Mouse (Mus musculus) cerebellum, adult 2 months (tissue): ENCODE measurements around the gene Dtnb. TPM values are rescaled to one million over a fixed set of nuclear protein-coding genes. Genes with fewer than 3 reads are reported as not detected.

Experiments
- DNase-seq, 2 experiments: peaks; one replicate each; pipeline ENCODE4 v3.0.0; 2021
- H3K27ac ChIP-seq: fragments of 200-500 bp; 2 replicates; pipeline ENCODE4 v1.5.1; 2012; ENCODE audit warnings: low read length, control low read depth, inconsistent platforms; ENCODE audit not compliant: insufficient read depth
- H3K27me3 ChIP-seq: fragments of 200-500 bp; 2 replicates; pipeline ENCODE4 v1.6.1; 2012; ENCODE audit warnings: inconsistent platforms, mild to moderate bottlenecking, low read length, moderate library complexity; ENCODE audit not compliant: control insufficient read depth, insufficient read depth
- H3K4me1 ChIP-seq: fragments of 200-500 bp; 2 replicates; pipeline ENCODE4 v1.6.1; 2011; ENCODE audit warnings: low read length; ENCODE audit not compliant: control insufficient read depth, insufficient read depth
- H3K4me3 ChIP-seq: fragments of 200-500 bp; replicated peaks from 2 replicates; pipeline ENCODE3; 2011; ENCODE audit warnings: mild to moderate bottlenecking, low read depth, low read length, control low read depth; ENCODE audit not compliant: insufficient read depth
- CTCF ChIP-seq: fragments of 200-500 bp; IDR thresholded peaks from 2 replicates; pipeline ENCODE4 v1.5.1; 2011; ENCODE audit warnings: low read depth, mild to moderate bottlenecking, control low read depth, low read length, moderate library complexity, borderline replicate concordance; ENCODE audit not compliant: insufficient read depth
- POLR2A ChIP-seq: fragments of 200-500 bp; IDR thresholded peaks from 2 replicates; pipeline ENCODE4 v1.6.1; 2011; ENCODE audit warnings: low read length, control low read depth, borderline replicate concordance; ENCODE audit not compliant: insufficient read depth
- WGBS: fragments of 180-500 bp; shearing (Covaris S2); methylation state at CpG from one replicate; pipeline ENCODE4 v1.1.7; 2018; 5-methylcytosine and 5-hydroxymethylcytosine counted together
- polyA plus RNA-seq: library from polyadenylated mRNA; depleted of rRNA; stranded (reverse); fragments of >200 nt; gene quantifications from 2 replicates; pipeline ENCODE4 v1.2.3, GENCODE M21; 2012

The Dtnb gene
- polyA plus RNA-seq, 1 experiment: 86.6 TPM

DNA sequence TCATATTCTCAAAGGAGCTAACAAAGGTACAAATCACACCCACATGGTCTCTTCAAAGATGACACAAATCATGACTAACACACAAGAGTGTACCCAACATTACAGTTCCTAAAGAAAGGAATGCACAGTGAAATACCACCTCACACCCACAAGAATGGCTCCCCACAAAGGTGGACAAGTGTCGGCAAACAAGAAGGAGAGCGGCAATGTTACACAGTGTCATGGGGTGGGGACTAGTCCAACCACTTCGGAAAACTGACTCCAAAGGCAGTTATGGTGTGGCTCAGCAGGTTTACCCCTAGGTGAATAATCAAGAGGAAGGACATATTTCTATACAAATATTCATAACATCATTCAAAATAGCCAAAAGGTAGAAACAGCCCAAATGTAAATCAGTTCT is 174.2 kb downstream of the Dtnb start:
- Histone ChIP-seq H3K4me3 (no peak overlapping the region), H3K27me3 (no peaks in the 10 kb centered on the region), H3K4me1 (no peaks in the 10 kb centered on the region; the same call in 1 of the 2 replicates), H3K27ac (no peak overlapping the region)
- no peak for DNase-seq
- TF ChIP-seq CTCF: no peak
- 93% methylated on average over 3 of the region's 3 CpGs for WGBS

DNA sequence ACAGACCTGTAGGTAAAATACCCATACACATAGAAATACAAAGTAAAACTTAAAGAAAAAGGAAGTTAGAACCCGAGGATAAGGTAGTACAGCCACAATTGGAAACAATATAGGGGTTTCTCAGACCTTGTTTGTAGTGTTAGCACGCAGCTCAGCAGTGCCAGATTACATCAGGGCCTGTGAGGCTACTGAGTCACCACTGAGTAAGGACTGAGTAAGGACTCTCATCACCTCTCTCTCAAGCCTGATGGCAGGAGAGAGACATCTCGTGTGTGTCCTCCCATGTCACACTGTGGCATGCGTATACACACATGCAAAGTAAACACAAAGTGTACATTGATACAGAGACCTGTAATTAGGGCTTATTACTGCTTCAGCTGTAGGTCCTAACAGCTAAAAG is 175.4 kb downstream of the Dtnb start:
- Histone ChIP-seq H3K27me3 (no peaks in the 10 kb centered on the region), H3K4me3 (no peak overlapping the region), H3K4me1 (no peaks in the 10 kb centered on the region; the same call in 1 of the 2 replicates), H3K27ac (no peak overlapping the region)
- no peak for DNase-seq
- TF ChIP-seq POLR2A: no peak
- no peak for TF ChIP-seq CTCF
- 92% methylated on average over 4 of the region's 4 CpGs for WGBS

DNA sequence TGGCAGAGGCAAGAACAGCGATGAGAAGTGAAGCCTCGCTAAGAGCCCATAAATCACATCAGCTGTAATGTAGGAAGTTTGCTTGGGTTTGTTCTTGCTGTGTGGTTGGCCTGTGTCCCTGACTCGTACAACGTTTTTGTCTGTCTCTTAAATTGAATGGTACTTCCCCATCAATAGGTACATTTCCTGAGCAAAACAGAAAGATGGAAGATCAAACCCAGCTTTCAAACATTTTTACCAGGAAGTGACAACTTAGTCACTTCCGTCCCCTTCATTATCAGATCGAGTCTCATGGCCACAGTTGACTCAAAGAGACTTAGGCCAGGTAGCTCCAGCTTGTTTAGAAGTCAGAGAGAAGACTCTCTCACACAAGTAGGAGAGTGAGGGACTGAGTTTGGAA is 183.3 kb downstream of the Dtnb start:
- Histone ChIP-seq H3K27me3 (no peaks in the 10 kb centered on the region), H3K4me1 (peaks cover 7% of the 10 kb centered on the region), H3K27ac (no peak overlapping the region), H3K4me3 (no peak overlapping the region)
- no peak for TF ChIP-seq POLR2A
- no peak for TF ChIP-seq CTCF
- WGBS: 91% methylated on average over 6 of the region's 6 CpGs
- DNase-seq: no peak

DNA sequence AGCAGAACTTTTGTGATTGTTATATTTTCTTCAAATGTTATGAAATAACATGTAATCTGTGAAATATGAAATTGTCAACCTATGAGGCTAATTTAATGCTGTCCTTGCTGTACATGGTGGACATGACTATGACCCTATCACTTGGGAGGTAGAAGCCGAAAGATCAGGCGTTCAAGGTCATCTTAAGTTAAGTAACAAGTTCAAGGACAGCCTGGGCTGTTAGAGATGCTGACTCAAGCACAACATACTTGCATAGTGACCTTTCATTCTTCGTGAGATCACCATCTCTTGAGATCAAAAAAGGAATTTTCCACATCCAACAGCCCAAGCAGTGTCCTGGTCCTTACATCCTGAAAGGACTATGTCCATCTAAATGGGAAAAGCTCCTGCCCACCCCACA is 184.0 kb downstream of the Dtnb start:
- no peak for TF ChIP-seq CTCF
- no peak for TF ChIP-seq POLR2A
- Histone ChIP-seq H3K4me1 (peaks cover 14% of the 10 kb centered on the region), H3K4me3 (no peak overlapping the region), H3K27me3 (no peaks in the 10 kb centered on the region), H3K27ac (no peak overlapping the region)
- DNase-seq: no peak
- 96% methylated on average over 3 of the region's 3 CpGs for WGBS

DNA sequence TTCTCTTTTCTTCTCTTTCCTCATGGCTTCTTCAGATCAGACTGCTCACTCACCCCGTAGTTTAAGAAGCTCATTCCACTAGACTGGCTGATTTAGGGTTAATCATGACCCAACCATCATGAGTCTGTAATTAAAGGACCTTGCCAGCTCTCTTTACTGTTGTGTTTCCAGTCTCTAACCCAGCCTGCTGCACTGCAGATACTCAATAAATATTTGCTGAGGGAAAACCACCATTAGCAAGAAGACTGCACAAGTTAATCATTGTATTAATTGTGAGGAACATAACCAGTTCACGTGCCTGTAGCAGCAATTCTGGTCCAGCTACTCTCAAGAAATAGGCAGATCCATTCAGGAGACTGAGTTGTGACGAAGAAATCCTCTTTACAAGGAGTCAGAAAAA is 185.9 kb downstream of the Dtnb start:
- H3K4me3 ChIP-seq: no peak overlapping the region
- no peaks in the 10 kb centered on the region for H3K27me3 ChIP-seq
- DNase-seq: no peak
- TF ChIP-seq CTCF: no peak
- TF ChIP-seq POLR2A: no peak
- no peak overlapping the region for H3K27ac ChIP-seq
- 93% methylated on average over 3 of the region's 3 CpGs for WGBS
- H3K4me1 ChIP-seq: peaks cover 28% of the 10 kb centered on the region

DNA sequence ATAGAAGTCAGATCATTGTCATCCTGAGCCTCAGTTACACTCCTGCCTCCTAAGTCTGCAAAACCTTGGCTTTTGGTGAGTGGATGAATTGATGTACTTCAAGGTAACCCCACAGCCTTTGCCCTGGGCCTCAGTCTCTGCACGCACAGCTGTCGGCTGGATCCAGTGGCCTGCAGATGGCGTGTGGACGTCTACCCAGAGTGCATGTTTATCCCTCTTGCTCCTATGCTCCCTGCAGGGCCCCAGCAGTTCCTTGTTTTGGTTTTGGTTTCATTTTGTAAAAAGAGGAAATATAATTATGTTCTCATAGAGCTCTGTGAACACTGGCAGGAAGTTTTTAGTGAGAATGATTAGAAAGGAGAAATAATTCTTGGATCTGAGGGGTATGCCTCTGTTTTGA is 187.2 kb downstream of the Dtnb start:
- H3K4me3 ChIP-seq: no peak overlapping the region
- H3K27me3 ChIP-seq: no peaks in the 10 kb centered on the region
- no peak for TF ChIP-seq POLR2A
- no peak for TF ChIP-seq CTCF
- DNase-seq: no peak
- H3K27ac ChIP-seq: no peak overlapping the region
- WGBS: 66% methylated on average over 4 of the region's 4 CpGs
- H3K4me1 ChIP-seq: peaks cover 41% of the 10 kb centered on the region

DNA sequence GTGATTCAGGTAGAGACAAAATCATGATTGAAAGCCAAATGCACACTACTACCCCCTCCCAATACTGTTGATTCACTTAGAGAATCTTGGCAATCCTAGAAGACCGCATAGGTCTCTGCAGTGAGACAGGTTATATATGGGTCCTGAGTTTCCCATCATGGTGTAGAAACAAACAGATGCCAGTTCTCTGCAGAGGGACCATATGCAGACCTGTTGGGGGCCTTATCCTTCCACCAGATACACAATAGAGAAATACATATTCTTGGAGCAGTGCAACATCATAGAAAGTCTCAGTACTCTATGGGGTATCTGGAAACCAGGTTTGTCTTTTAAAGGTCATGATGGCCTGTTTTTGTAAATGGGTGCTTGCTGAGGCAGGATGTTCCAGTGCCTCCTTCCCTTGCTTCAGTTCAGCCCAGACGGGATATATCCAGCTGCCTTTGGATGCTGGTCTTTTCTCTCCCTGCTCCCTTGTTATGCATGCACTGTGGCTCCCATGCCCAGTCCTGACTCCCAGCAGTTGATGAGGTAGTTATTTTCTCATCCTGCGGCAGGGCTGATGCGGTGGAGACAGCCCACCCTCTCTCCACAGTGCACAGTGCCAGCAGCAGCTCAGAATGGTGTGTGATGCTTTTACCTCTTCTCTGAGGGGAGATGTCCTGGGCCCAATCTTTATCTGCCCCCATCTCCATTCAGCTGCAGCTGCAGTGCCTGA is 188.9 kb downstream of the Dtnb start:
- WGBS: 22% methylated on average over 4 of the region's 4 CpGs

DNA sequence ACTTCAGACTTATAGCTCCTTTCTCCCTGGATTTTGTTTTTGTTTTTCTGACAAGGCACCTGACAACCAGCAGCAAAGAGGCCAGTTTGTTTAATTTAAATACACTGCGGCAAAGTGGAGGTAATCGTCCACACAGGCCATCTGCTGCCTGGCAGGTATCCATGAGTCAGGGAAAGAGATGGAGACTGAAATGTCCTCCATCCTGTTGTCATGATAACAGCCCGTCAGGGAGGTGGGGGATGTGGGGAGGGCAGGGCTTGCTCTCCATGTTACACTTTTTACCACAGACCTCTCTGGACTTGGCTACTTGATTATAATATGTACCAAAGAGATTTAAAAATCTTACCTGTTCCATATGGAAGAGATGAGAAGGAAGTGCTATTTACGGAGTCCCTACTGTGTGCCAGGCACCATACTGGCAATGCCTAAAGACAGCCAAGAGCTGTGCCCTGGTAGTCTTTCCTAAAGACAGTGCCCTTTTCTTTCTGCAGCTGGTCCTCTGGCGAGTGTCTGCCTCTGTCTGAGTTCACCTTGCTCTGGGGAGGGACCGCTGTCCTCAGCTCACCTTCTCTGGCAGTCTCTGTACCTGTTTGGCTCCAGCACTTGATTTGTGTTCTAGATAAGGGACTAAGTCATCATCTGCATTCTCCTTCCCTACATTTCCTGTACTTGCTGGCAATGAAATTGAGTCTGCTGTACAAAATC is 189.6 kb downstream of the Dtnb start:
- TF ChIP-seq POLR2A (no peak), CTCF (no peak)
- no peaks in the 10 kb centered on the region for H3K27me3 ChIP-seq
- peak; percentile 94 to 96 for DNase-seq
- 8% methylated on average over 6 of the region's 6 CpGs for WGBS
- peaks cover 44% of the 10 kb centered on the region for H3K4me1 ChIP-seq
- peak overlapping the region; percentile 99 for H3K27ac ChIP-seq
- no peak overlapping the region for H3K4me3 ChIP-seq

More for the DNA sequence above, 188.9 kb downstream of the Dtnb start:
- no peaks in the 10 kb centered on the region for H3K27me3 ChIP-seq
- peaks cover 44% of the 10 kb centered on the region for H3K4me1 ChIP-seq
- no peak overlapping the region for H3K4me3 ChIP-seq
- no peak for TF ChIP-seq CTCF
- TF ChIP-seq POLR2A: peak; percentile 28; the same call in 1 of the 2 replicates
- peak in 1 of 2 experiments; percentile 61 for DNase-seq
- peak overlapping the region; percentile 99 for H3K27ac ChIP-seq
